Mouse (Mus musculus): ENCODE measurements around the gene Usp16.

The Usp16 gene

DNA sequence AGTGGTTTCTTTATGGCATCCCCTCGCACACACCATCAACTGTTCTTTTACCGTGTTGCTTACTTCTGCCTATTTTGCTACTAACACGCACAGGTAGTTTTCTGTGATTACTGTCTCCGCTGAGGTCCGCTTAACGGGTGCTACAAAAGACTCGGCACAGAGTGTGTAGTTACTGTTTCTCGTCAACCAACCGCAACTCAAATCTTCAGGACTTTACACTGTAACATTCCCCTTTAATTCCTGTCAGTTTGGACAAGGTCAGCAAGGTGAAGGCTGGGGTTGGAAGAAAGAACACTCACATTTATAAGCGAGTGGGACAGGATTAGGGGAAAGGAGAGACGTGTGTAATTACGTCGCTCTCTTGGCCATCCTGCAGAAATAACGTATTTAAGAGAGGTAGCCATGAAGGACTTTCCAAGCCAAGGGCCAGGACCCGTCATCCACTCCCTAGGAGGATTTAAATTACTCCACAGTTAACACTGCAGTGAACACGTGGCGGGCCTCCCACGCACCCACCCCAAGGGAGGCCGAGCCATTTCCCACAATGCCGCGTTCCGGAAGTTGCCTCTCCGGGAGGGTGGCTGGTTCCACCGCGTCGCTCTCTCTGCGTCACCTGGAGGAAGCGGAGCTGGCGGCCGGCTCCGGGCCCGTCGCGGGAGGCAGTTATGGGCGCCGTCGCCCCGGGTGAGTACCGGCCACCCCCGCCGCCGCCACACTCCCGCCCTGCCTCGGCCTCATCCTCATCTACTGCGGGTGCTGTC is at the start of gene Usp16:
TSS of gene Usp16 (plus strand) at position 285 of the 761 bp plus-strand sequence.
- peak; percentile 95 to 96 for DNase-seq (ENCODE audit: low spot score in 2 of 2)

DNA sequence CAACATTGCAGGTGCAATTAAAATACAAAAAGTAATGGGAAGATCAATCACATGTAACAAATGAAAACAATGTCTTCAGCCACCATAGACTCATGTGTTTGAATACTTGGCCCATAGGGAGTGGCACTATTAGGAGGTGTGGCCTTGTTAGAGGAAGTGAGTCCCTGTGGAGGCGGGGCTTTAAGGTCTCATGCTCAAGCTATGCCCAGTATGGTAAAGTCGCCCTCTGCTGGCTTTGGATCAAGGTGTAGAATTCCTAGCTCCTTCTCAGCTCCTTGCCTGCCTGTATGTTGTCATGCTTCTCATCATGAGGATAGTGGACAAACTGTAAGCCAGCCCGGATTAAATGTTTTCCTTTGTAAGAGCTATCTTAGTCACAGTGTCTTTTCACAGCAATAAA is 49.5 kb upstream of the Usp16 start:
- DNase-seq (ENCODE audit: low spot score in 2 of 2), result no peak

DNA sequence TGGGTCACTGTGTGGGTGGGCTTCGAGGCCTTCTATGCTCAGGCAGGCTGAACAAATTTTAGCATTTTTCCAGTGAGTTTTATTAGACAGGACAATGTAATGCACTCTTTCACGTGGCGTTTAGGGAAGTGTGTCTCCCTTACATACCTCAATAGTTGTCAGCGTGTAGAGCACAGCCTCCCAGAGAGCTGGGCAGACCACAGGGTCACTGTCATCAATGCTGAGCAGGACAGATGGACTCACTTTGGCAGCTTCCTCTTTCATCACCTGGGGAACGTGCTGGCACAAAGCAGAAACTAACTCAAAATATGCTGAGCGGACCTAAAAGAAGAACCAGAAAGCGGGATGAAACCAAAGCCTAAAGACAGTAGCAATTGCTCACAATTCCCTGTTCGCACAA is 33.8 kb upstream of the Usp16 start:
- no peak for DNase-seq (ENCODE audit: low spot score in 2 of 2)

DNA sequence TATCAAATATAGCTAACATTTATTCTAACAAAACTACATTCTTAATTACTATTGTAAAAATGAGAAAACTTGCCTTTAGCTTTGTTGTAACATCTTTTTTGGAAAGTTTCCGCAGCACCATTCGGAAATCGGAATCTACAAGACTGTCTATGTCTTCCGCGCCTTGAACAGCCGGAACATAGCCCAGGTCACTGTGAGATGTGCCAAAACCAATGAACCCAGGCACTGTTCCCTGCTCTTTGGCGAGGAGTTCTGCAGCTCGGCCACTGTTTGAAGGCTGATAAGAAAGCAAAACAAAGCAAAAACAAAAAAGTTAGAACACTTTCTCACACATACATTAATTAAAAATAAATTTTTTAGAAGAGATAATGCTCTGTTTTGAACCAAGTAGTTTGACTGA is 27.0 kb upstream of the Usp16 start:
- no peak for DNase-seq (ENCODE audit: low spot score in 2 of 2)

DNA sequence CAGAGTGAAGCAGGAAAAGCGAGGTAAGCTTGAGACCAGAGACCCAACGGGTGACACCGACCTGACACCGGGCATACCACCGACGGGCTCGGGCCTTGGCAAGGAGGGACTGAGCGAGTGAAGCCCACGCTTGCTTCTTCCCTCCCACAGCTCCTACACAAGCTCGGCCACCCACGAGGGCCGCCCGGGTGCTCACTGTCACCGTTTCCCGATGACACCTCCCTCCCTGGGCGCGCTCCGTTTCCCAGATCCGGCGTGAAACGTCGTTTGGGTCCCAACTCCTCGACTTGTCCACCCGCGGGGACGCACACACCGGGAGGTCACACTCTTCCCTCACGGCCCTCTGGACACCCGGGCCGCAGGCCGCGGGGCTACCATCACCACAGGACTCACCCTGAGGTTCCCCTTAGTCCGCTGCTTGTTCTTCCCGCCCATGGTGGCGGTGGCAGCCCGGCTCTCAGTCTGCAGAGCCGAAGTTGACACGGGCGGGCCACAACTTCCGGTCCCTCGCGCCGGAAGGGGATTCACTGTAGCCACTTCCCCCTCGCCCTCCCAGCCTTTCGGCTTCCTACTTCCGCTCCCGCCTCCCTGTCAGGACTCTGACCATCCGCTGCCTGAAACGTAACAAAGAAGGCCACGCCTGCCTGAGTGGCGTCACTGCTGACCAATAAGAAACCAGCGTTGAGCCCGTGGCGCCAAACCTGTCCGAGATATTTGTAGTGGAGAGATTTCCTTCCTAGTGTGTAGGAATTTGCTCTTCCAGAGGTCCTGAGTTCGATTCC is 22.3 kb upstream of the Usp16 start, which contains the start of gene Ltn1:
TSS of gene Ltn1 (minus strand) at position 580 of the 782 bp plus-strand sequence.
- DNase-seq (ENCODE audit: low spot score in 2 of 2), result peak; percentile 100

DNA sequence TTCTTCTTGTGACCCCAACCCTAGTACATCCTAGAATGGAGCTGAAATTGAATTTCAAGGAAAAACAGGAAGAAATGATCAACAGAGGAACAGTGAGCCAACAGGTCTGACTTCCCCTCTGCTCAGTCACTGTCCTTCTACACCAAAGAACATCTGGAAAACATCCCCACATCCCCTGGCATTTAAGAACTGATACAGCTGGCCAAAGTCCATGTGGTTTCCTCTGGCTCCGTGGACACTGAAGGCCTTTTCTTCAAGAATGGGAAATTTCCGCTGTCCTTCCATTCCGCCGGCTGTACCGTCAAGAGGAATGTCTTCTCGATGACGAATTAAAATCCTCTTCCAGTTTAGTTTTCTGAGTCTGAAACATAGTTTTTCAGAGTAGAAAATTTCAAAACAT is 20.2 kb upstream of the Usp16 start:
- no peak for DNase-seq (ENCODE audit: low spot score in 2 of 2)

DNA sequence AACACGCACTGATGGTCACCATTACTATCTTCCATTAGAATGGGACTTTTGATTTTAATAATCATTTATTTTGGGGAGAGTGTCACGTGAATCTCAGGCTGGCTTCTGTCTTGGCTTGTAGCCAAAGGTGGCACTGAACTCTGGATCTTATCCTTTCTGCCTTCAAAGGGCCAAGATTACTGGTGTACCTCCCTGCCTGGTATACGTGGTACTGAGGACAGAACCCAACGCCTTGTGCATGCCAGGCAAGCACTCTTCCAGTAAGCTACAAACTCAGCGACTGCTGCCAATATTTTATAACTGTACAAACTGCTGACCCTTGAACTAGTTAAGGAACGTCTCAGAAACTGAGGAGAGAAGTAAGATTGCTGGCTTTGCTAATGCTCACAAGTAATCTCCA is 19.6 kb upstream of the Usp16 start:
- DNase-seq (ENCODE audit: low spot score in 2 of 2), result no peak

DNA sequence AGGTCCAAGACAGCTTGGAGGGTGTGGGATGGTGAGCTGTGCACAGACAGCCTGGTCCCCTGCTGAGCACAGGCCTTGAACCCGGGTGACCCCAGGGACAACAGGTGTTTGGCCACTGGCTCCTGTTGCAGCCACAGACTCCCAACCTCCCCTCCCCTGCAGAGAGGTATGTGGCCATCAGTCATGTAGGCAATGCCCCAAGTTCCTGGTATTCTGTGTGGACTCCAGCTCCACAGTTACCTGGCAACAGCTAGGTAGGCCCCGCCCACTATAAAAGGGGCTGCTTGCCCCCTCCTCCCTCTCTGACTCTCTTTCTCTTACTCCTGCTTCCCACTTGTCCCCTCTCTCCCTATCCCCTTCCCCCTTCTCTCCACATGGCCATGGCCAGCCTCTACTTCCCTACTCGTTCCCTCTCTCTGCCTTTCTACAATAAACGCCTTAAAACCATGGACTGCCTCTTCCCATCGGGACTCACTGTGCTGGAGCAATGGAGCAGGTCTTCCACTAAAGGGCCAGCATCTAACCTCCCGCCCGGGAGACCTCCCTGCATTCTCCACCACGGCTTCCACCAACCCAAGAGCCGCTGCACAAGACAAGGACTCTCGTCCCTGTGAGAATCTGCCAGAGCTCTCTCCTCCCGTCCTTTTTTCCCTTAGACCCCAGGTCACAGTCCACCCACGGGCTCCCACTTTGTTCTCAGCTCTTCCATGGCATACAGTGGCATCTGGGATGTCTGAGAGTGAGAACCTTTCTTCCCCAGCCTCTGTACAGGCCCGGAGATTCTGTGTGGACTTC is 18.9 kb upstream of the Usp16 start:
- no peak for DNase-seq (ENCODE audit: low spot score in 2 of 2)

DNA sequence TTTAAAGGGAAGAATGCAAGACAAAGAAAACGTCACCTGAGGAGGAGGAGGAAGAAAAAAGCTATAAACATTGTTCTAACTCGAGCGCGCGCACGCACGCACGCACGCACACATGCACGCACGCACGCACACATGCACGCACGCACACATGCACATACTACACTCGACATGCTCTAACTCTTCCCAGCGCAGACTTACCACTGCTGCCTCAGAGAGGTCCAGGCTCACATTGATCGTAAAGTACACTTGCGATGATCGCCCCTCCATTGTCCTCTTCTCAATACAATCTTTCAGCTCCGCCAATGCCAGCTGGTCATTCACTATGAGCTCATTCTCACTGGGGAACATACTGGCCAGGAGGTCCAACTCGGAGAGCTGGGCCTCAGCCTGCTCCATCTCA is 17.4 kb upstream of the Usp16 start:
- DNase-seq (ENCODE audit: low spot score in 2 of 2), result no peak

DNA sequence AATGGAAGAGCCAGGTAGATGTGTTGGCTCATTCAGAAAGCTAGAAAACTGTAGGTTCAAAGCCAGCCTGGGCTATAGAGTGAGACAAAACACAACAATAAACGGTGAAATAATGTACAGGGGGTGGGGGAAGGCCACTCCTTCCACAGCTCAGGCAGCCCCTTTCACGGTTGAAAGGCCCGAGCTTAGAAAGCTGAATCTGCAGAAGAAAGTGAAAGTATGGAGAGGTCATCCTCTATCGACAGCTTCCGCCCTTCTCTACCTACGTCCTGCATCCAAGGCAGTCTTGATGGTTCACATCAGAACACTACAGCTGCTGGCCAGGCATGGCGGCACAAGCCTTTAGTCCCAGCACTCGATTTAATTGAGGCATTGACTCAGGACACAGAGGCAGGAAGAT is 15.8 kb upstream of the Usp16 start:
- DNase-seq (ENCODE audit: low spot score in 2 of 2), result no peak

DNA sequence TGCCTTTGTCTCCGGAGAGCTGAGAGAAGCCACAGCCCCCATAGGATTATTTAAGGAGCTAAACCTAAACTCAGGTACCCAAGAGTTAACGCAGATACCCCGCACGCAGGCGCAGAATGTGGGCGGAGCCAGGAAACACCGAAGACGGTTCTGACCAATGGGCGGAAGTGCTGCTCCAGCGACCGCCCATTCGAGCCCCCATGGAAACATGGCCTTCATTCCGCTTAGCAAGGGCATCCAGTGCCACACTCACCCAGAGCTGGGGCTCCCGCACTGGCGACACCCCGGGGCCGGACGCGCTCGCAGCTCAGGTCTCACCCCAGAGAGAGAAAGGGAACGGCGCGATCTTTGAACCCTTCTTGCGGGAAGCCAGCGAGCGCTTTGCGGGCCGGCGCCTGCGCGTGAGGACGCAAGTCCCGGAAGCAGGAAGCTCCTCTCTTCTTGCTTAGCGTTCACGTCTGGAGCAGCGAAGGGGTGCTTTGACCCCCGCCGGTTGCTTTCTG is 14.3 kb upstream of the Usp16 start, which contains the start of gene Rwdd2b:
TSS of gene Rwdd2b (minus strand) at position 390 of the 503 bp plus-strand sequence.
- peak; percentile 96 for DNase-seq (ENCODE audit: low spot score in 2 of 2)

DNA sequence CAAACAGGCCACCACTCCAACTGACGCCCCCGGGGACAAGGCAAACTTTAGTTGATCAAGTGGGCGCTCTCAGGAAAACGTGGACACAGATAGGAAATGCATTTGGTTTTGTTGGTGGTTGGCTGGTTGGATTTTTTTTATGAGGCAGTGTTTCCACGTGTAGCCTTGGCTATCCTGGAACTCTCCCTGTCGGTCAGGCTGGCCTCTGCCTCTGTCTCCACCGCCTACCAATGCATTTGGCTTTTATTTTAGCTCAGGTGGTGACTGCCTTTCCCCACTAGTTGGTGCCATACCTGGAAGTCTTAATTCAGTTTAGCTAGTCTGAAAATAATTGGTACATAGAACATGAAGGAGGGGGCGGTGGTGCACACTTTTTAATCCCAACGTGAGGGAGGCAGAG is 13.4 kb upstream of the Usp16 start:
- DNase-seq (ENCODE audit: low spot score in 2 of 2), result no peak

DNA sequence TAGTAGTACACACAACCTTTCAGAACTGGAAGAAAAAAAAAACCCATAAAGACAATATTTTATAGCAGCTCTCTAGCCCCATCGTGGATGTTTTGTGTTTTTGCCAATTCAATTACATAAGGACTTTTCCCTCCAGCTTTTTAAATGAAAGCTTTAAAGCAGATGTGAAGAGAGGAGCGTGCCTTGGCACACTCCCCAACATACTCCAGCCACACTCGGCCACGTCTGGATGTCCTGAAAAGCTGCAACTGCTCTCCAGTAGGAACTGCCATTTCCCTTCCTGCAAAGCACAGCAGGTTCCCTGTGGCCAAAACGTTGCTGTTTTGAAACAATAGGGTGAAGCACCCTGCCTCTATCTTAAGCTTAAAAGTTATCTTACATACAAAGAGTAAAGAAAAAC is 12.2 kb upstream of the Usp16 start:
- no peak for DNase-seq (ENCODE audit: low spot score in 2 of 2)

DNA sequence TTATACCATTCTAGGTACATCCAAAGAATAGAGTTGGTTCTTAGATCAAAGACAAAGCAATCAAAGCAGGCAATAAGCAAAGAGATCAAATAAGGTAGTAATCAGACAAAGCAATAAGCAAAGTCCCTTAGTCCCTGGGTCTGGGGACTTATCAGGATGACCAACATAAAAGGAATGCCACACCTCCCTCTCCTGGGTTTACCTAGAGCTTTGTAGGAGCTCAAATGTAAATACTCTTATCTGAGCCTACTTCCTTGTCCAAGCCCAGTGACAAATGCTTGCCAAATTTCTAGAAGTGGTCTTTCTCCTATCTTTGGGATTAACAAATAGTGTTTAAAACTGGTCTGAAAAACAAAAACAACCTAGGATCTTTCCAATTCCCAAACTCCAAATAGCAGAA is 11.3 kb upstream of the Usp16 start:
- DNase-seq (ENCODE audit: low spot score in 2 of 2), result no peak

DNA sequence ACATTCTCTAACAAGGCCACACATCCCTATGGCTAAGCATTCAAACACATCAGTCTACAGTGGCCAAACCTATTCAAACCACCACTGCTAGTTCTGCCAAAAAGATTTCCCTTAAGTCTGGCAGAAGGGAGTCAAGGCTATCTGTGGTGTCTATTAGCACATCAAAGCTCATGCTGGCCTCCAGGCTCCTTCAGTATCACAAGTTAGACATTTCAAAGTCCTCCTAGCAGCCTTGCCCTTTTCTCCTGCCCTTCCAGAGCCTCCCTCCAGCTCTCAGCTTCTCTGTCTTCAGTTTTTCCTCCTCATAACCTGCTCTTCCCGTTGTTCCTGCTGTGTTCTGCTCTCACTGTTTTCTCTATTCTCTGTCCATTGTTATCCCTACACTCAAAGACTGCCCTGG is 10.4 kb upstream of the Usp16 start:
- no peak for DNase-seq (ENCODE audit: low spot score in 2 of 2)

DNA sequence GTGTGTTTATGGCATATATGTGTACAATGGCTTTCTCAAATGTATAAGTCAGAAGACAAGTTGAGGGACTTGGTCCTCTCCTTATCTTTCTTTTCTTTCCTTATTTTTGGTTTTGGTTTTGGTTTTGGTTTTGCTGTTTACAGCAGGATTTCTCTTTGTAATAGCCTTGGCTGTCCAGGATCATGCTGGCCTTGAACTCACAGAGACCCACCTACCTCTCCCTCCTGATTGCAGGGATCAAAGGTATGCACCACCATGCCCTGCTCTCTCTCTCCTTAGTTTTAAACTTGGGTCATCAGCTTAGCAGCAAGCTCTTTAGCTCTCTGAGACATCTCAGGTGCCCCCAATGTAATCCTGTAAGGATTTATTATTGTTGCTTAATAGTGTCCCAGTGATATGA is 9.4 kb upstream of the Usp16 start:
- no peak for DNase-seq (ENCODE audit: low spot score in 2 of 2)

DNA sequence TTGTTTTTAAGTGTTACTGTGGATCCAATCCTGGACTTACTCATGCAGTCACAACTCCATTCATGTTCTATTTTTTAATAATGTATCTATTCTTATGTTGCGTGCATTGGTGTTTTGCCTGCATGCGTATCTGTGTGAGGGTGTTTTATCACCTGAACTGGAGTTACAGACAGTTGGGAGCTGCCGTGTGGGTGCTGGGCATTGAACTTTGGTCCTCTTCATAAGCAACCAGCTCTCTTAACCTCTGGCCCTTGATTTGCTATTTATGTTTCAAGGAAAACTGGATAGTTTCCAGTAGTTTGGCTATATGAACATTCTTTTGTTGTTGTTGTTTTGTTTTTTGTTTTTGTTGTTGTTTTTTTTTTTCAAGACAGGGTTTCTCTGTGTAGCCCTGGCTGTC is 9.0 kb upstream of the Usp16 start:
- DNase-seq (ENCODE audit: low spot score in 2 of 2), result no peak

DNA sequence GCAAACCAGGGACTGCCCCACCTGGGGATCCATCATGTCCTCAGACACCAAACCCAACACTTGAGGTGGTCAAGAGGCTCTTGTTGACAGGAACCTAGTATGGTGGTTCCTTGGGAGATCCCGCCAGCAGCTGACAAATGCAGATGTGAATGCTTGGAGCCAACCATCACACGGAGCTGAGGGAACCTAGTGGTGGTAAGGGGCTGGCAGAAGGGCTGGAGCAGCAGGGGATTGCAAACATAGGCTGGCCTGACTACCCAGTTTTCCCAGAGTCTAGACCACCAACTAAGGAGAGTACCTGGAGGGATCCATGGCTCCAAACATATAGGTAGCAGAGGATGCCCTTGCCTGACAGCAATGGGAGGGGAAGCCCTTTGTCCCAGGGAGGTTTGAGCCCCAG is 1.3 kb upstream of the Usp16 start:
- DNase-seq (ENCODE audit: low spot score in 2 of 2), result no peak

DNA sequence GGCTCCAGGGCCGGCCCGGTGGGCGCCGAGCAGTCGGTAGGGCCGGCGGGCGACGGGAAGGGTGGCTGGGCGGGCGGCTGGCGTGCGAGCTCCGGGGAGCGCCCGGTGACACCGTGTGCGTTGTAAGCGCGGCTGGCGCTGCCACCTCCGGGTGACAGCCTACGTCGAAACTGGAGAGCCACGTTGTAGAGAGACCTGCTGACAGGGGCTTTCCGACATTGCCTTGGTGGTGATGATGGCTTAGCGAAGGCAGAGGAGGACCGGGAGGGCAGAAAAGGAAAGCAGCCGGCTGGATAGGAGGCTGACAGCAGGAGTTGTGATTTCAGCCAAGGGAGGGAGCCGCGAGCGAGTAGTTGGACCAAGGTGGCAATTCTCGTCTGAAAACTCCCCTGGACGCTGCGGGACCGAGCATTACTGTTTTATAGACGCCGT is 693 bp downstream of the Usp16 start:
- DNase-seq (ENCODE audit: low spot score in 2 of 2), result peak in 1 of 2 experiments; percentile 60

DNA sequence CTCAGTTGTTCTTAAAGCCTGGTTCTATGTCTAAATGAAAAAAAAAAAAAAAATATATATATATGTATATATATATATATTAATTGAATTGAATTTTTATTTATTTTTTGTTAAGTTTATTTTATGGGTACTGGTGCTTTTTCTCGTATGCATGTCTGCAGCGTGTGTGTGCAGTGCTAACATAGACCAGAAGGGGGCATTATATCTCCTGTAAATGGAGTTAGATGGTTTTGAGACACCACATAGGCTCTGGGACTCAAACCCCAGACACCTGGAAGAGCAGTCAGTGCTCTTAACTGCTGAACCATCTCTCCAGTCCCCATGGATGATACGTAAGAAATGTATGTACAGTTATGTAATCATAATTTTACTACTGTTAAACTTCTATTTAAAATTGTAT is 4.2 kb downstream of the Usp16 start:
- no peak for DNase-seq (ENCODE audit: low spot score in 2 of 2)

DNA sequence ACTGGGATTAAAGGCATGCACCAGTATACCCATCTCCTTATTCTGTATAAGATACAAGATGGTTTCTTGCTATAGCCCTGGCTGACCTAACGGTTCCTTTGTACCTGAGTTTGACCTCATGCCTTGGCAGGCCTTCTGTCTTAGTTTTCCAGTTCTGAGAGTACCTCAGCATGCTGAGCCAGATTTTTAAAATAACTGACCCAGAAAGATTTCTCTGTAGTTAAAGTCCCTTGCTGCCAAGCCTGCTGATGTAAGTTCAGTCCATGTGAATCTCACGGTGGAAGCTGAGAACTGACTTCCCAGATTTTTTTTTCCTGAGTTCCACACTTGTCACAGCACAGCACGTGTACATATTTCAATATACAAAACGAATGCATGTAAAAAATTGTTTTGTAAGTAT is 16.1 kb downstream of the Usp16 start:
- no peak for DNase-seq (ENCODE audit: low spot score in 2 of 2)

DNA sequence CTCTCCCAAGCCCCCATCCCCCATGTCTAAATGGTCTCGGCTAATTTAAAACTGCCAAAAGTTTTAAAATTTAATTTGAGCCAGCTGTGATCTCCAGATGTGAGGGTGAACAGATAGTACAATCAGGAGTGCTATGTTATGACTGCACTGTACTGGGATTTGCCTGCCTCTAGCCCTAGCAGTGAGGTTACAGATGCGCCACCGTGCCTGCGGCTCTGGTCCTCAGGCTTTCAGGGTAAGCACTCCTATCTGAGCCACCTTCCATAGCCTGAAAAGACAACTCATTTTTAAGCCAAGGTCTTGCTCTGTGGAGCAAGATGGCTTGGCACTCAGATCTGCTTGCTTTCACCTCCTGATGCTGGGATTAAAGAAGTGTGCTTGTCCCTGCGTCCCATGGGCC is 29.9 kb downstream of the Usp16 start:
- DNase-seq (ENCODE audit: low spot score in 2 of 2), result no peak
